Mouse (Mus musculus): ENCODE results near the gene Scrn3.

Gene Scrn3

DNA sequence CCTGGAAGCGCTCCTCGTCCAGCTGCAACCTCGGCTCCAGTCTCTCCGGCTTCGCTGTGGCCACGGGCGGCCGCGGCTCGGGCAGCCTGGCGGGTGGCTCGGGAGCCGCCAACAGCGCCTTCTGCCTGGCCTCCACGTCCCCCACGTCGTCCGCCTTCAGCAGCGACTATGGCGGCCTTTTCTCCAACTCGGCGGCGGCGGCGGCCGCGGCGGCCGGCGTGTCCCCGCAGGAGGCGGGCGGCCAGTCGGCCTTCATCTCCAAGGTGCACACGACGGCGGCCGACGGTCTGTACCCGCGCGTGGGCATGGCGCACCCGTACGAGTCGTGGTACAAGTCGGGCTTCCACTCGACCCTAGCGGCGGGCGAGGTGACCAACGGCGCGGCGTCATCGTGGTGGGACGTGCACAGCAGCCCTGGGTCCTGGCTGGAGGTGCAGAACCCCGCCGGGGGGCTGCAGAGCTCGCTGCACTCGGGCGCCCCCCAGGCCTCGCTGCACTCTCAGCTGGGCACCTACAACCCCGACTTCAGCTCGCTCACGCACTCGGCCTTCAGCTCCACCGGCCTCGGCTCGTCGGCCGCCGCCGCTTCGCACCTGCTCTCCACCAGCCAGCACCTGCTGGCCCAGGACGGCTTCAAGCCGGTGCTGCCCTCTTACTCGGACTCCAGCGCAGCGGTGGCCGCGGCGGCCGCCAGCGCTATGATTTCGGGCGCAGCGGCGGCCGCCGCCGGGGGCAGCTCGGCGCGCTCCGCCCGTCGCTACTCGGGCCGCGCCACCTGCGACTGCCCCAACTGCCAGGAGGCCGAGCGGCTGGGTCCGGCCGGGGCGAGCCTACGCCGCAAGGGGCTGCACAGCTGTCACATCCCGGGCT lies 38.9 kb upstream of the Scrn3 start:
- in situ Hi-C loops (cut with MseI, MboI), result loop anchor here in 1 of 2 experiments (10.0 kb wide), 1 partner anchor 109 kb away; no protein-coding TSS in a partner anchor

DNA sequence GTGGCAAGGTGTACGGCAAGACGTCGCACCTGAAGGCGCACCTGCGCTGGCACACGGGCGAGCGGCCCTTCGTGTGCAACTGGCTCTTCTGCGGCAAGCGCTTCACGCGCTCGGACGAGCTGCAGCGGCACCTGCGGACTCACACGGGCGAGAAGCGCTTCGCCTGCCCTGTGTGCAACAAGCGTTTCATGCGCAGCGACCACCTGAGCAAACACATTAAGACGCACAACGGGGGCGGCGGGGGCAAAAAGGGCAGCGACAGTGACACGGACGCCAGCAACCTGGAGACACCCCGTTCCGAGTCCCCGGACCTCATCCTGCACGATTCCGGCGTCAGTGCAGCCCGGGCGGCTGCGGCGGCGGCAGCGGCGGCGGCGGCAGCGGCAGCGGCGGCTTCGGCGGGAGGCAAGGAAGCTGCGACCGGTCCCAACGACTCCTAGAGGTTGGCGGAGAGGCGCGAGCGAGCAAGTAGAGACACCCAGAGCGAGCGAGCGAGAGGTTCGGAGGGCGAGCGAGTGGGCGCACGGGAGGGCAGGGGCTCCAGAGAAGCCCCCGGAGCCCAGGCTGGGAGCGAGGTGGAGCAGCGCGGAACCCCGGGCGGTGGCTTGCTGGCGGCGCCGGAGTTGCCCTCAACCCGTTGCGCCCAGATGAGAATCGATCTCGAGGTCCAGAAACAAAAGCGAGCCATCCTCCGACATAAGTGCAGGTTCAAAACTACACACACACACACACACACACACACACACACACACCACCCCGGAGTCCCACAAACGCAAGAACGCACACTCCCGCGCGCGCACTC lies 38.1 kb upstream of the Scrn3 start:
- in situ Hi-C loops (cut with MseI, MboI), result loop anchor here in 1 of 2 experiments (10.0 kb wide), 1 partner anchor 110 kb away; no protein-coding TSS in a partner anchor

DNA sequence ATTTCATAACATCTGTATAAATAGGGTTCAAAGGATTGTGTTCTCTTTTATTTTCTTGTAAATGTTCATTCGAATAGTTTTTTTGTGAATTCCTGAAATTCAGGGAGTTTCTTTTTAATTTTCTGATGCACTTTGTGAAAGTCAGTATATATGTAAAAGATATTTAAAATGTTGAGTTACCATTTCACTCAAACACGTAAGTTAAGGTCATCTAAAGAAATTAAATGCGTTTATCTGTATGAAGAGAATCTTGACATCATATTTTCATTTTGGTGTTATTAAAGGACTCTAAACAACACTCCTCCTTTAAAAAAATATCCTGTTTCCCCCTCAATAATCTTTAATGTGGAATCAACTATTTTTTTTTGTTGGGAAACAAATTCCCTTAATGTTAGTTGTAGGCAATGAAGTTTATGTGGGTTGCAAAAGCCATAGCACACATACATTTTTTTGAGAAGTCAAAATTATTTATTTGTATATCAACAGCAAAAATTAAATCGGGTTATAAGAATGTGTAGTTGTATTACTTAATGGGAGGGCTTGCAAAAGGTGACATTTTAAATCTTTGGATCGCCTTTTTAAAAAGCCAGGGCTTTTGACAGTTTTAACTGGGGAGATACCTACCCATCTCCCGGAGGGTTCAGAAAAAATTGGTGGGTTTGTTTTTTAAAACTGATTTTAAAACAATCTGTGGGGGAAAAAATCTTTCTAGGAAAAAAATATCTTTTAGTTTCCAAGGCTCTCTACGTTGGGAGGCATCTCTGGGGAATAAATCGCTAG lies 37.0 kb upstream of the Scrn3 start:
- in situ Hi-C loops (cut with MseI, MboI), result loop anchor here (10.0 to 25.0 kb wide), 2 partner anchors 111 to 313 kb away; no protein-coding TSS in a partner anchor

DNA sequence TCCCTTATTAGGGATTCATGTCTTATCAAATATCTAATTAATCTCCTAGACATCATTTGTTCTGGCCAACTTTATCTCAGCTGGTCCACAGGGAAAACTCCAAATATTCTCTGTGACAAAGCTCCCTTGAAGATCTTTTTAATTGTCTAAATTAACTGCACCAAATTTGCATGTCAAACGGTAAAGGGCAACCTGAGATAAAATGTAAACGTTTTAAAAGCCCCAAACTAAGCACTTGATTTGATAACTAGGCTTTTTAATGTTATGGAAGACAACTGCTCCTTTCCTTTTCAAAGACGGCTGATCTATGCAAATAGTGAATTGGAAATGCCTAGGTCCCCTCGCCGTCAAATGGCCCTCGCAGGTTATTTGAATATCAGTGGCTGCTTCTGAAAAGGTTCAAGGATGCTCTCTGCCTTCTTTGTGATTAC lies 36.2 kb upstream of the Scrn3 start:
- in situ Hi-C loops (cut with MseI, MboI), result loop anchor here (10.0 to 25.0 kb wide), 2 partner anchors 111 to 314 kb away; no protein-coding TSS in a partner anchor

DNA sequence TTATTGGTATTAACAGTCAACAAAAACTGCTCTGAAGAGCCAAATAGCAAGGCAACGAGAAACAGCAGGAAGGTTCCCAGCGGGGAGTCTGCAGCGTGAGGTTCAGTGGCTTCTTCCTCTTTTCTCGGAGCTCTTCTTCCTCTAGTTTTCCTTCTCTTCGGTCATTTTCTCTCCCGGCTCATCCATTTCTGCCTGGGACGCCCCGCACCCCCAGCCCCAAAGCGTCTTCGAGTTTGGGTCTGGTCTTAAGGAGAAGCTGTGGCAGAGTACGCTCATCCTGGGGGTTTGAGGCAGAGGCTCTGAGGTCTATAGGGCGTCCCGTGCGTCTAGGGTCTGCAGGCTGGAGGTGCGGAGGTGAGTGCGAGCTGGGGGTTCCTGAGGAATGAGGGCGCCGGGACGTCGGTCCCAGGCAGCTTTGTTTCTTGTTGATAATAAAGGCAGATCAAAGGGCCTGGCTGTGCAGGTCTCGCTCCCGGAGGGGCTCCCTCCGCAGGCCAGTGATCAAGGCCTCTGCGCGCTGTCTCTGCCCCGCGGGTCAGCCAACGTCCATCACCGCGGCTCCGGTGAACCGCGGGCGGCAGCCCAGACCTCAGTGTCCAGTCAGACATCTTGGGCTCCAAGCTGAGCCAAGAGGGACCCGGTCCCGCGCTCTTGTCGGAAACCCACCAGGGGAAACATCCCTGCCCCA lies 35.2 kb upstream of the Scrn3 start:
- in situ Hi-C loops (cut with MseI, MboI), result loop anchor here (10.0 to 25.0 kb wide), 2 partner anchors 112 to 315 kb away; no protein-coding TSS in a partner anchor

DNA sequence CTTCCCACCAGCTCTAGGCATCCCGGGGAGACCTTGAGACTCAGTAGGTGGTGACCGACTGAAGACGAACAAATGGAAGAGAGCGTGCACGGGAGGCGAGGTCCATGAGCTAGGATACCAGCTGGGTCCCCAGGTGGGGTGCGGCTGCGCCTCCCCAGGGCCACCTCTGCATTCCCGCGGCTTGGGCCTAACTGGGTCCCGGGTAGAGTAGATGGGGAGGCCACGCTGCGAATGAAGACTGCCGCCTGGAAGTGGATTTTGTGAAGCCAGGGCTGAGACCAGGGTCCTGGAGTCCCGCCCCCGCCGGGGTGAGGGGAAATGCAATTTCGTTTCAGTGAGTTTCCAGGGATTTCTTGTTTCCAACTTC lies 34.7 kb upstream of the Scrn3 start:
- in situ Hi-C loops (cut with MseI, MboI), result loop anchor here (10.0 to 25.0 kb wide), 2 partner anchors 113 to 315 kb away; no protein-coding TSS in a partner anchor

- in situ Hi-C loops (cut with MseI, MboI), result loop anchor here (10.0 to 25.0 kb wide), 2 partner anchors 113 to 316 kb away; no protein-coding TSS in a partner anchor
Observed at GRCm38 (mm10) chr2:73278131-73278854, 34.1 kb upstream of the Scrn3 start.

- in situ Hi-C loops (cut with MseI, MboI), result loop anchor here (10.0 to 25.0 kb wide), 2 partner anchors 114 to 317 kb away; no protein-coding TSS in a partner anchor
Observed at GRCm38 (mm10) chr2:73278869-73279268, 33.5 kb upstream of the Scrn3 start.

GRCm38 (mm10) chr2:73279271-73280038 lies 32.9 kb upstream of the Scrn3 start:
- in situ Hi-C loops (cut with MseI, MboI), result loop anchor here (10.0 to 25.0 kb wide), 2 partner anchors 115 to 317 kb away; no protein-coding TSS in a partner anchor

- in situ Hi-C loops (cut with MseI, MboI), result loop anchor here in 1 of 2 experiments (25.0 kb wide), 1 partner anchor 318 kb away; no protein-coding TSS in a partner anchor
Observed at GRCm38 (mm10) chr2:73280356-73281047, 31.9 kb upstream of the Scrn3 start.

GRCm38 (mm10) chr2:73281048-73281661 lies 31.2 kb upstream of the Scrn3 start:
- in situ Hi-C loops (cut with MseI, MboI), result loop anchor here in 1 of 2 experiments (25.0 kb wide), 1 partner anchor 319 kb away; no protein-coding TSS in a partner anchor

GRCm38 (mm10) chr2:73281707-73282106 lies 30.7 kb upstream of the Scrn3 start:
- in situ Hi-C loops (cut with MseI, MboI), result loop anchor here in 1 of 2 experiments (25.0 kb wide), 1 partner anchor 319 kb away; no protein-coding TSS in a partner anchor

GRCm38 (mm10) chr2:73285630-73286029 lies 26.8 kb upstream of the Scrn3 start:
- in situ Hi-C loops (cut with MseI, MboI), result loop anchor here in 1 of 2 experiments (25.0 kb wide), 1 partner anchor 323 kb away; no protein-coding TSS in a partner anchor

DNA sequence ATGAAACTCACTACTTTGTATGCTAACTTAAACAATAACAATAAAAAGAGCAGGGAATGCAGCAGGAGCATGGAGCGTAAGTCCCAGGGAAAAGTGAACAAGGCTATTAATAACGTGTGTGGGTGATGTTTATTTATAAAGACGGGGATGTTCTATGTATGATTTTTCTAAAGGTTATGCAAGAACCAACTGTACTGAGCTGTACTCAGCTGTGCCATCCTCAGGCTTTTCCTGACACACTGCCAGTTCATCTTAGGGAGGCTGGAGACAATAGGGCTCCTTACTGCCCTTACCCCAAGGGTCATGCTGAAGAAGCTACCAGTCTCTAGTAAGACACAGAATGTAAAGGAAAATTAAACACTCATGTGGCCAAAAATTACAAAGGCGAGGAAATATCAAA lies 21.3 kb upstream of the Scrn3 start:
- in situ Hi-C loops (cut with MseI, MboI), result loop anchor here in 1 of 2 experiments (25.0 kb wide), 1 partner anchor 329 kb away; no protein-coding TSS in a partner anchor

DNA sequence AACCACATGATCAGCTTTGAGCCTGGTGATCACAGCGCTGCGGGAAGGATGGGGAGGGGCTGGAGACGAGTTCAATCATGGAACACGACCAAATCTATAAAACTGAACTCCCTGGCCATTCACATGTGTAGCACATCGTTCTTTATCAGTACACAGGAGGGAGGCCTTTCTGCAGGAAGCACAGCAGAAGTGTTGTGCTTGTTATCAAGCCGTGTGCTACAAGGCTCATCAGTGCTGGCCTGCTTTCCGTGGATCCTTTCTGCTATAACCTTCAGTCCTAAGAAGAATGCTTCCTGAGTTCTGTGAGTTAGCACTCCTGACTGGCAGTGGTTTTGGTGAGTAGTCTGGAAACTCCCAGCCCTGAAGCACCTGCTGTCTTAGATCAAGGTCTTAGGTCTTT lies 17.4 kb upstream of the Scrn3 start:
- in situ Hi-C loops (cut with MseI, MboI), result loop anchor here in 1 of 2 experiments (25.0 kb wide), 1 partner anchor 333 kb away; no protein-coding TSS in a partner anchor

- in situ Hi-C loops (cut with MseI, MboI), result loop anchor here in 1 of 2 experiments (25.0 kb wide), 1 partner anchor 336 kb away; no protein-coding TSS in a partner anchor
Observed at GRCm38 (mm10) chr2:73298154-73298553, 14.2 kb upstream of the Scrn3 start.

DNA sequence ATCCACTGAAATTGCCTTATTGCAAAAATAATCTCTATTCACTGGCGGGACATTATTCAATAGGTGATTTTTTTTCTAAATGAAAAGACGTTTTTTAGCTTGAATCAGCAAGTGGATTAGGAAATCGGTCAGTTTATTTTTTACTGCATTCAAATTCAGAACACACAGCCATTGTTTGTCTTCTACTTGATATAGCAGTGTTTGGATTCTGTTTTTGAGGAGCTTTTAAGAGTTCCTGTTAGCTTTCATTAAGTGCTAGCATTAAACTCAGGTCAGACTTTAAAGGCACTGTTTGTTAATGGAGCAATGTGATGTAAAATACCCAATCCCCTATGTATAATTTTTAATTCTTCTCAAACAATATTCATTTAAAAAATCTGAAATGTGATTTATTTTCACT lies 13.6 kb upstream of the Scrn3 start:
- in situ Hi-C loops (cut with MseI, MboI), result loop anchor here in 1 of 2 experiments (25.0 kb wide), 1 partner anchor 337 kb away; no protein-coding TSS in a partner anchor
